Mouse (Mus musculus): ENCODE measurements around the gene Olfr332. TPM values are rescaled to one million over a fixed set of nuclear protein-coding genes. Genes with fewer than 3 reads are reported as not detected.
"Not testable (repeated sequence)": the region's sequence is repeated elsewhere in the genome, so short reads cannot be mapped to it uniquely, and the experiment has no call there.

Gene Olfr332
- polyA plus RNA-seq (2014; fragmentation: Nextera tagmentation; extraction: Ambion mirVana), result not detected in 2 replicates

GRCm38 (mm10) chr11:58492455-58492854, at the start of gene Olfr332:
TSS of gene Olfr332 (minus strand) at chr11:58492555.
- Histone ChIP-seq H3K27ac (ENCODE audit: low read depth, low read length) (no peak within 1 kb of the TSS), H3K4me2 (ENCODE audit: low read depth) (no peak within 1 kb of the TSS), H3K27me3 (ENCODE audit: control insufficient read depth, insufficient read depth, low read length) (no peaks in the 10 kb centered on the region), H3K9me3 (ENCODE audit: control insufficient read depth, low read length) (no peaks in the 10 kb centered on the region), H3K36me3 (ENCODE audit: control insufficient read depth, insufficient read depth, low read length) (no peaks in the 10 kb centered on the region), H3K9ac (ENCODE audit: low read length) (no peak within 1 kb of the TSS), H3K4me1 (ENCODE audit: control insufficient read depth, insufficient read depth, low read length) (no peaks in the 10 kb centered on the region), H3K4me3 (ENCODE audit: low read depth, low read length) (no peak within 1 kb of the TSS)
- DNase-seq (ENCODE audit: low spot score), result no peak
- WGBS, result 88% methylated on average over 2 of the region's 2 CpGs
- ATAC-seq (ENCODE audit: insufficient read depth, low FRiP score, low TSS enrichment), result no peak

DNA sequence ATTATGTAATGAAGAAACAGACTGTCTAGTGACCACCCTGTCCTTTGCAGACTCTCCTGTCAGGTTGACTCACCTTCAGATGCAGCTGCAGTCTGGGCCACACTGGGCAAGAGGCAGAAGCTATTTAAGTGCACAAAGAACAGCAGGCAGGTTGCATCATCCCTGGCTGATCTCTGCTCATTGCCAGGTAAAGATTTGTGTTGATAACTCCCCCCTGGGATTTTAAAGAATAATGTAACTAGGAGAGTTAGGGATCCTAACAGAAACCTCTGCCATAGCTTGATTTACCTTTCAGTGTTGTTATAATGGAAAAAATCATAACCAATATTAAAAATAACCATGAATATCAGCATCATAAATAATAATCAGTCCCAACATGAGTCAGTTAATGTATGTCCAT, 42.4 kb upstream of the Olfr332 start, which contains the start of gene Olfr330:
Gene Olfr330, minus strand, starts transcription at position 101 of the 400 bp plus-strand sequence.
- not testable (repeated sequence) for H3K27ac ChIP-seq (ENCODE audit: low read depth, low read length); H3K4me2 ChIP-seq (ENCODE audit: low read depth); H3K4me1 ChIP-seq (ENCODE audit: control insufficient read depth, insufficient read depth, low read length); H3K4me3 ChIP-seq (ENCODE audit: low read depth, low read length); H3K9me3 ChIP-seq (ENCODE audit: control insufficient read depth, low read length); H3K36me3 ChIP-seq (ENCODE audit: control insufficient read depth, insufficient read depth, low read length); ATAC-seq (ENCODE audit: insufficient read depth, low FRiP score, low TSS enrichment); H3K9ac ChIP-seq (ENCODE audit: low read length); DNase-seq (ENCODE audit: low spot score); H3K27me3 ChIP-seq (ENCODE audit: control insufficient read depth, insufficient read depth, low read length)

DNA sequence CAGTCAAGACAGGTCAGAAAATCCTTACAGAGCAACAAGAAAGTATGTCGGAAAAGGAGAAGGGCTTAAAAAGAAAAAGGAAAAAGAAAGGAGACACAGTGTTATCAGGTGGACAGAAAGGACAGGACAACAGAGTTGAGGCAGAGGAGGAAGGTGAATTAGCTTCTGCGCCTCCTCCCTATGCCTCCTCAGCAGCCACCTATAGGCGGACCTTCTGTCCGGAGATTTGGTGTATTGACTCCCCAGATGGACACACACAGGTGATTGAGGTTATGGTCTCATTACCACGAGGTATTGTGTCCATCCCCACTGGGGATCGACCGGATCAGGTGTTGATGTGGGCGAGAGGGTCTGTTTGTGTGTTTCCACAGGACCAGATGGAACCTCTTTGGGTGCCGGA, 27.4 kb upstream of the Olfr332 start:
- H3K4me1 ChIP-seq (ENCODE audit: control insufficient read depth, insufficient read depth, low read length); H3K4me2 ChIP-seq (ENCODE audit: low read depth); H3K27me3 ChIP-seq (ENCODE audit: control insufficient read depth, insufficient read depth, low read length); DNase-seq (ENCODE audit: low spot score); H3K4me3 ChIP-seq (ENCODE audit: low read depth, low read length); H3K9ac ChIP-seq (ENCODE audit: low read length); ATAC-seq (ENCODE audit: insufficient read depth, low FRiP score, low TSS enrichment); H3K9me3 ChIP-seq (ENCODE audit: control insufficient read depth, low read length); H3K36me3 ChIP-seq (ENCODE audit: control insufficient read depth, insufficient read depth, low read length); H3K27ac ChIP-seq (ENCODE audit: low read depth, low read length): not testable (repeated sequence)
- WGBS, result 96% methylated on average over 7 of the region's 9 CpGs

DNA sequence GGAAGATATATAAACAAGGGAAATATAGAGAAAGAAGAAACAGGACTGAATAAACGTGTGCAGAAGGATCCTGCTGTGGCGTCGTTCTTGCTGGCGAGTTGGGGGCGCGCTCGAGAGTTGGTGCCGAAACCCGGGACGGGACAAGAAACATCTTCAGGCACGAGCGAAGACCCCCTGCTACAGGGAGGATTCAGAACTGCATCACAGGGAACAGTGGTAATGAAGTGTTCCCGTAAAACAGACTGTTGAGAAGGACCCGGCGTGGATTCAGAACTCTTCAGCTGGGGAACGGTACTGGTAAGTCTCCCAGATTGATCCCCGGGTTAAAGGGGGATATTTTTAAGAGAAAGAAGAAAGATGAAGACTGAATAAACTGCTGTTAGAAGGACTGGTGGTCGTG, 26.6 kb upstream of the Olfr332 start:
- ATAC-seq (ENCODE audit: insufficient read depth, low FRiP score, low TSS enrichment); H3K9me3 ChIP-seq (ENCODE audit: control insufficient read depth, low read length); H3K9ac ChIP-seq (ENCODE audit: low read length); DNase-seq (ENCODE audit: low spot score); H3K27ac ChIP-seq (ENCODE audit: low read depth, low read length); H3K27me3 ChIP-seq (ENCODE audit: control insufficient read depth, insufficient read depth, low read length); H3K36me3 ChIP-seq (ENCODE audit: control insufficient read depth, insufficient read depth, low read length); H3K4me3 ChIP-seq (ENCODE audit: low read depth, low read length); H3K4me1 ChIP-seq (ENCODE audit: control insufficient read depth, insufficient read depth, low read length); H3K4me2 ChIP-seq (ENCODE audit: low read depth): not testable (repeated sequence)
- WGBS, result 92% methylated on average over 17 of the region's 18 CpGs

- not testable (repeated sequence) for H3K4me1 ChIP-seq (ENCODE audit: control insufficient read depth, insufficient read depth, low read length); H3K4me3 ChIP-seq (ENCODE audit: low read depth, low read length); H3K9me3 ChIP-seq (ENCODE audit: control insufficient read depth, low read length); ATAC-seq (ENCODE audit: insufficient read depth, low FRiP score, low TSS enrichment); H3K4me2 ChIP-seq (ENCODE audit: low read depth); DNase-seq (ENCODE audit: low spot score); H3K36me3 ChIP-seq (ENCODE audit: control insufficient read depth, insufficient read depth, low read length); H3K27ac ChIP-seq (ENCODE audit: low read depth, low read length); H3K9ac ChIP-seq (ENCODE audit: low read length); H3K27me3 ChIP-seq (ENCODE audit: control insufficient read depth, insufficient read depth, low read length)
- 88% methylated on average over 19 of the region's 19 CpGs for WGBS
These were observed 16.7 kb upstream of the Olfr332 start for GRCm38 (mm10) chr11:58509058-58509457.

DNA sequence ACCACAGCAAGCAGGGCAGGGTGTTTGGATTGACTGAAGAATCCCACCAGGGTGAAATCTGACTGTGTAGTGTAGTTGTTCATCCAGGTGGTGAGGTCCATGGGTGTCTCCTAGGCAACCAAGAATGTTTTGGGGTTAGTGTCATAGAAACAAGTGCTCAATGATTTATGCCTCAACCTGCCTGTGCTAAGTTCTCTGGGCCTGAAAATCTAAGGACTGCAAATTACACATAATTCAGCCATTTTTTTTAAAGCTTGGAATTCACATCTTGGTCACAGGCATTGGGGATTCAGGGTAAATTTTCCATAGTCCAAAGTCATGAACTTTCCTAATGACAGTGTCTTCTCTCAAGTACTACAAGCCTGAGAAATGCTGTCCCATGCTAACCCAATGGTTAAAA, 10.1 kb upstream of the Olfr332 start, which contains the start of gene Olfr331:
Gene Olfr331, minus strand, starts transcription at position 101 of the 400 bp plus-strand sequence.
- not testable (repeated sequence) for H3K9ac ChIP-seq (ENCODE audit: low read length)

DNA sequence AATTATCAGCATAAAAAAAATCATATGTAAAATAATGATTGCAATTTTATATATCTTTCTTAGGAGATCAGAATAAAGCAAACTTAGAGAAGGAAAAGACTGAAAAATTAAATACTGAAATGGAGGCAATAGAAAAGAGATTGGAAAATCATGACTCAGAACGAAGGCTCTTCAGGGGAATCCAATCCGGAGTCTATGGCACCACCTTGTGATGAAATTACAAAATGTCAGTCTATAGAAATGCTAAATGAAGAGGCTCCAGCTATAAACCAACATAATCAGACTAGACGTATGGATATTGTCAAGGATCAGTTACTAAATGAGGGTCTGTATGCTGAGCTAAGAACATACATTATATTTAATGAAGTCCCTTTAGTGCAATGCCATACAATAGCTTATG, 6.9 kb upstream of the Olfr332 start:
- no peak overlapping the region for H3K4me2 ChIP-seq (ENCODE audit: low read depth)
- WGBS, result 66% methylated on average over 3 of the region's 3 CpGs
- H3K4me3 ChIP-seq (ENCODE audit: low read depth, low read length), result no peak overlapping the region
- H3K9me3 ChIP-seq (ENCODE audit: control insufficient read depth, low read length), result no peaks in the 10 kb centered on the region
- no peak for DNase-seq (ENCODE audit: low spot score)
- H3K27ac ChIP-seq (ENCODE audit: low read depth, low read length), result no peak overlapping the region
- H3K36me3 ChIP-seq (ENCODE audit: control insufficient read depth, insufficient read depth, low read length), result no peaks in the 10 kb centered on the region
- H3K9ac ChIP-seq (ENCODE audit: low read length), result no peak overlapping the region
- no peaks in the 10 kb centered on the region for H3K27me3 ChIP-seq (ENCODE audit: control insufficient read depth, insufficient read depth, low read length)
- H3K4me1 ChIP-seq (ENCODE audit: control insufficient read depth, insufficient read depth, low read length), result no peaks in the 10 kb centered on the region
- ATAC-seq (ENCODE audit: insufficient read depth, low FRiP score, low TSS enrichment), result no peak

More for the DNA sequence above, 10.1 kb upstream of the Olfr332 start, which contains the start of gene Olfr331:
- not testable (repeated sequence) for H3K36me3 ChIP-seq (ENCODE audit: control insufficient read depth, insufficient read depth, low read length); DNase-seq (ENCODE audit: low spot score); H3K9me3 ChIP-seq (ENCODE audit: control insufficient read depth, low read length); H3K4me2 ChIP-seq (ENCODE audit: low read depth); H3K27me3 ChIP-seq (ENCODE audit: control insufficient read depth, insufficient read depth, low read length); H3K4me1 ChIP-seq (ENCODE audit: control insufficient read depth, insufficient read depth, low read length); ATAC-seq (ENCODE audit: insufficient read depth, low FRiP score, low TSS enrichment); H3K4me3 ChIP-seq (ENCODE audit: low read depth, low read length); H3K27ac ChIP-seq (ENCODE audit: low read depth, low read length)

DNA sequence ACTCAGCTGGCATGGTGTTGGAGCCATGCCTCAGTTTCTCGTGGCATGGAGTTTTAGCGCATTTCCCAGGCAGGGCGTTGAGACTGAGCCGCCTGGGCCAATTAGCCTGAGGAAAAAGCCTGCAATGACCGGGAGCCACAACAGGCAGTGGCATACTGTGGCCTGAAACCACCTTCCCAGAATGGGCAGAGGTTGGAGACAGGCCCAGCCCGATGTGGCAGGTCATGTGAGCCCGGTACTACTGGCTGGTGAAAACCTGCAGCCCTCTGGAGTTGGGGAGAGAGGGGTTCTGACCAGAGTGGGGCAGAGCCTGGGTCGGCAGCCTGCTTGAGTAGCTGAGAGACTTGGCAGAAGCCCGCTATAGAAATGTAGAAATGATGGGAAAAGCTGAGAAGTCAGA, 6.4 kb upstream of the Olfr332 start:
- ATAC-seq (ENCODE audit: insufficient read depth, low FRiP score, low TSS enrichment), result no peak

GRCm38 (mm10) chr11:58462170-58462569, 30.2 kb downstream of the Olfr332 start, which contains the start of gene Olfr30:
TSS of gene Olfr30 (minus strand) at chr11:58462270.
- ATAC-seq (ENCODE audit: insufficient read depth, low FRiP score, low TSS enrichment), result no peak
- Histone ChIP-seq H3K4me1 (ENCODE audit: control insufficient read depth, insufficient read depth, low read length) (no peaks in the 10 kb centered on the region), H3K9me3 (ENCODE audit: control insufficient read depth, low read length) (no peaks in the 10 kb centered on the region), H3K36me3 (ENCODE audit: control insufficient read depth, insufficient read depth, low read length) (no peaks in the 10 kb centered on the region), H3K4me3 (ENCODE audit: low read depth, low read length) (no peak within 1 kb of the TSS), H3K27ac (ENCODE audit: low read depth, low read length) (no peak within 1 kb of the TSS), H3K4me2 (ENCODE audit: low read depth) (no peak within 1 kb of the TSS), H3K9ac (ENCODE audit: low read length) (no peak within 1 kb of the TSS), H3K27me3 (ENCODE audit: control insufficient read depth, insufficient read depth, low read length) (no peaks in the 10 kb centered on the region)
- no peak for DNase-seq (ENCODE audit: low spot score)

More for the DNA sequence above, 6.4 kb upstream of the Olfr332 start:
- no peaks in the 10 kb centered on the region for H3K27me3 ChIP-seq (ENCODE audit: control insufficient read depth, insufficient read depth, low read length)
- no peak overlapping the region for H3K4me3 ChIP-seq (ENCODE audit: low read depth, low read length)
- DNase-seq (ENCODE audit: low spot score), result no peak
- H3K4me2 ChIP-seq (ENCODE audit: low read depth), result no peak overlapping the region
- H3K9ac ChIP-seq (ENCODE audit: low read length), result no peak overlapping the region
- H3K36me3 ChIP-seq (ENCODE audit: control insufficient read depth, insufficient read depth, low read length), result no peaks in the 10 kb centered on the region
- H3K27ac ChIP-seq (ENCODE audit: low read depth, low read length), result no peak overlapping the region
- 87% methylated on average over 9 of the region's 9 CpGs for WGBS
- no peaks in the 10 kb centered on the region for H3K9me3 ChIP-seq (ENCODE audit: control insufficient read depth, low read length)
- no peaks in the 10 kb centered on the region for H3K4me1 ChIP-seq (ENCODE audit: control insufficient read depth, insufficient read depth, low read length)
